Mouse (Mus musculus) small intestine, adult 2 months (tissue): ENCODE results near the gene Ndufb3.

Source experiments
- CTCF ChIP-seq: fragments of 200-500 bp; IDR thresholded peaks from 2 replicates; pipeline ENCODE4 v1.5.1; 2012; ENCODE audit warnings: low read depth, mild to moderate bottlenecking, control low read depth, inconsistent platforms, low read length, moderate library complexity, mixed read lengths; ENCODE audit not compliant: insufficient replicate concordance, insufficient read length; ENCODE audit errors: extremely low read depth
- POLR2A ChIP-seq: fragments of 200-500 bp; IDR thresholded peaks from 2 replicates; pipeline ENCODE4 v1.6.1; 2012; ENCODE audit warnings: low read depth, mild to moderate bottlenecking, control low read depth, inconsistent platforms, low read length, moderate library complexity

- TF ChIP-seq POLR2A (no peak), CTCF (no peak)
Measured at GRCm38 (mm10) chr1:58585373-58586170, 612 bp upstream of the Ndufb3 start.
